Mouse (Mus musculus) right cerebral cortex, postnatal 25 days (tissue): ENCODE measurements around the gene Olfr561.

Experiments
- DNase-seq: peaks from one replicate; pipeline ENCODE4 v3.0.0; 2022

The Olfr561 gene

DNA sequence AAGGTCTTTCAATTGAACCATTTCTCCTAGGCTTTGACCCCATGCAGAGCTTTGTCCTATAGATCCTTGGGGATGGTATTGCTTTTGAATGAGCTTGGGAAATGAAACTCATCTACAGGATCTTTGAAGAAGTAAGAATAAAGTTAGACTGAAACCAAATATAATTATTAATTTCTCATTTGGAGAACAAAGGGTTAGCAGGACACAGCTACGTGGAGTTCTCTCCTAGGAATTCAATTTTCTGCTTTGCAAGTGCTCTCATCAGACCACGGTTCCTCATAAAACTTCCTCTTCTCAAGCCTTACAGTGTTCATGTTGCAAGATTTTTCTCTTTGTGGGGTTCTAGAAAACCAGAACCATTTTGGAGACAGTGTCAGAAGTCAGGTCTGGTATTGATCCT lies at the start of gene Olfr561:
Olfr561 (plus strand) TSS at position 301 of the 400 bp plus-strand sequence.
- DNase-seq: no peak

DNA sequence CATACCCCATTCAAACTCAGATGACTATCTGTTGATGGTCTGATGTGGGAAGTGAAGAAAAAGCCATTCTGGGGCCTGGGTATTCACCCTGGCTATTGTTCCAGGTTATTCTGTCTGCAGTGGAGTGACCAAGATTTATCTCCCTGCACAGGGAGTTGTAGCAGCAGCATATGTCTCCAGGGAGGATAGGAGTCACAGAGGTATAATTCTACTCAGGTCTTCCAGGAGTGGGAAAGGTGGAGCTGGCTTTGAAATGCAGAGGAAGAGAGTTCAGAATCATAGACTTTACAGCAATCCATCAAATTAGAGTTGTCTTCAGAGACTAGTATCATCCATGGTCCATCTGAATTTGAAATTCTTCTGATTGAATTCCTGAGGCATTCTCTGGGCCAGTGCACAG lies 43.6 kb upstream of the Olfr561 start, which contains the start of gene Olfr559:
Olfr559 (minus strand) TSS at position 101 of the 400 bp plus-strand sequence.
- DNase-seq: no peak

GRCm38 (mm10) chr7:102733793-102734192 lies 37.2 kb upstream of the Olfr561 start:
- DNase-seq: no peak

- no peak for DNase-seq
Measured at GRCm38 (mm10) chr7:102737705-102738104, 33.3 kb upstream of the Olfr561 start.

DNA sequence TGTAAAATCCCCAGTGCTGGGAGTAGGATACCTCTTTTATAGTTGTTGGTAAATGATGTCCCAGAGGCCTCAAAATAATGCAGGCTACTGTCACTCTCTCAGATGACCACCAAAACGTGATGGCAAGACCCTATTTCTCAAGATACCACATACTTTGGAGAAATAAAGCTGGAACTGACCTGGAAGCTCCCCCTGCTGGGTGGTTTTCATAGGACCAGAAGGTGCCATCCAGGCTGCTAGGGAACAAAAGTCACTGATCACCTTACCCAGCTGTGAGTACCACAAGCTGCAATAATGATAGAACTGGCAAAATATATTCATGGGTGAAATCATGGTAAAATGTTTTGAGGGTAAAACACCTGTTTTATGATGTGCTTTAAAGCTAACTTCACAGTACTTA lies 18.9 kb upstream of the Olfr561 start:
- no peak for DNase-seq

GRCm38 (mm10) chr7:102759266-102759665 lies 11.8 kb upstream of the Olfr561 start, which contains the start of the genes Olfr560 and Olfr78:
Olfr560 (minus strand) TSS chr7:102759366.
Olfr78 (minus strand) TSS chr7:102759471.
- no peak for DNase-seq

GRCm38 (mm10) chr7:102803180-102803579 lies 32.2 kb downstream of the Olfr561 start, which contains the start of gene Olfr564:
Olfr564 (plus strand) TSS chr7:102803480.
- DNase-seq: no peak
